Mouse (Mus musculus) granulocyte monocyte progenitor cell, adult 5-6 weeks (primary cell): ENCODE measurements around the gene Kif24. TPM values are rescaled to one million over a fixed set of nuclear protein-coding genes. Genes with fewer than 3 reads are reported as not detected.
A peak's percentile ranks its signal among the peaks of the same experiment; 100 is the strongest.

Source experiments
- ATAC-seq: replicated peaks from 2 replicates; pipeline ENCODE4 v1.8.0; 2016; ENCODE audit warnings: mild to moderate bottlenecking, moderate TSS enrichment, inconsistent platforms; ENCODE audit not compliant: poor library complexity, severe bottlenecking
- total RNA-seq, 2 experiments: library from RNA; stranded (forward) in 1 of 2; stranded (reverse) in 1 of 2; fragments of 200-712, 200-1000 nt in 1 of 2; fragments of >200 nt in 1 of 2; fragmentation: Nextera tagmentation in 1 of 2; gene quantifications; 2 replicates each; pipeline ENCODE4 v1.2.3; 2014 to 2017

Gene Kif24
- total RNA-seq, 2 experiments from 2014 or later, result 15.4 to 35.0 TPM

- ATAC-seq, result no peak
Measured at GRCm38 (mm10) chr4:41357154-41357553, 107.5 kb downstream of the Kif24 start.

DNA sequence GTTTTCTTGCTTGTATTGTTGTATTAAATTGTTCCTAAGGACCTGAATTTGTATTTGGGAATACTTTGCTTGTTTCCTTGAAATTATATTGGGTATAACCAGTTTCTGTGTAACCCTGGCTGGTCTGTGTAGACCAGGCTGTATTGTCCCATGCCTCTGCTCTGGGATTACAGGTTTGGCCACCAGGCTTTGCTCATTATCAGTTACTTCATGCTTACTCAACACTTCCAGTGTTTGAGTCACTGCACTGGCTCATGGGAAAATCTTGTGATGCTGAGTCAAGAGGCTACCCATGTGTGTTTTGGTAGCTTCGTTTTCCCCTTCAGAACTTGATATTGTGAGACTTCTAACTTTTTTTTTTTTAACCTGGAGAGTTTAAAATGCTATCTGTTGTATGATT is 111.4 kb downstream of the Kif24 start:
- peak; percentile 28; the same call in 1 of the 2 replicates for ATAC-seq

DNA sequence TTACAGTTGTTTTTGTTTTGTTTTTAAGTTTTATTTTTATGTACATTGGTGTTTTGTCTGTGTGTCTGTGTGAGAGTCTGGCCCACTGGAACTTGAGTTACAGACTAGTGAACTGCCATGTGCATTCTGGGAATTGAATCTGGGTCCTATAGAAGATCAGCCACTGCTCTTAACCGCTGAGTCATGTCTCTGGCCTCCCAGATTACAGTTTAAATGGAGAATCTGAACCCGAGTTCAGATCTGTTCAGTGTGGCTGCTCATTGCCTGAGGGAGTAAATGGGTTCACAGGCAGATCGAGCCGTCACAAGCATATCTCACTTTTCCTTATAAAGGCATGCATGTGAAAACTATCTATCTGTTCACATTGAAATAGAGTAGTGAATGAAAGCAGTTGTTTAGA is 111.9 kb downstream of the Kif24 start:
- ATAC-seq, result no peak

DNA sequence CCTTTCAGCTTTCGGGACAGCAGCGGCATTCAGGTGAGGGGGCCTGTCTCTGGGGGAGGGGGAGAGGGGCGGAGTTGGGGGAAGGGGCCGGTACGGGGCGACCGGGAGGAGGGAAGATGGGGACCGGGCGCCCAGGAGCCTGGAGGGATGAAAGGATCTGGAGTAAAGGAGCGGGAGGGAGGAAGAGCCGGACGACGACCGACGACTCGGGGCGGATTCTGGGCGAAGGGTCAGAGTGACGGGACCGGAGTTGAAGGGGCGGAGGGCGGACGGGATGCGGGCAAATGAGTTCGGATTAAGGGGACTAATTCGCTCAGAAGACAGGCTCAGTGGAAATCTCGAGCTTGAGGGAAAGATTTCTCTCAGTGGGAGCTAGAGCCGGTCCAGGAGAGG is 115.5 kb downstream of the Kif24 start:
- no peak; the same call in 1 of the 2 replicates for ATAC-seq

- ATAC-seq, result peak; percentile 94
Measured at GRCm38 (mm10) chr4:41348584-41349198, 116.0 kb downstream of the Kif24 start, which contains the start of gene Ubap1. Gene Ubap1, plus strand, starts transcription at chr4:41348996.

DNA sequence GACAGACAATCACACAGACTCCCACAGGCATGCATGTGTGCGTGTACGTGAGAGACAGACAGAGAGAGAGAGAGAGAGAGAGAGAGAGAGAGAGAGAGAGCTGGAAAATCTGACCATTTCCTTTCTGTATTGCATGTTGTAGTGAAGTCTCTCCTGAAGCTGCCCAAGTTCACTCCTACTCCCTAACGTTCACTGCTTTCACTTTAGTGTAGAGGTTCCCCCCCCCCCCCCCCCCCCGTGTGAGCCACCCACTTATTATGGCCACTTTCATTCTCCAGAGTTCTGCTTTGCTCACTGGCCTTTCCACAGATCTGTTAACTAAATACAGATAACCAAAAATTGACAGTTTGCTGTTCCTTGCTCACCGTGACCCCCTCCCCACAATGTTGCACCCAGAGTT is 116.8 kb downstream of the Kif24 start:
- ATAC-seq, result peak; percentile 35

- ATAC-seq, result no peak
Measured at GRCm38 (mm10) chr4:41346011-41346410, 118.7 kb downstream of the Kif24 start.

DNA sequence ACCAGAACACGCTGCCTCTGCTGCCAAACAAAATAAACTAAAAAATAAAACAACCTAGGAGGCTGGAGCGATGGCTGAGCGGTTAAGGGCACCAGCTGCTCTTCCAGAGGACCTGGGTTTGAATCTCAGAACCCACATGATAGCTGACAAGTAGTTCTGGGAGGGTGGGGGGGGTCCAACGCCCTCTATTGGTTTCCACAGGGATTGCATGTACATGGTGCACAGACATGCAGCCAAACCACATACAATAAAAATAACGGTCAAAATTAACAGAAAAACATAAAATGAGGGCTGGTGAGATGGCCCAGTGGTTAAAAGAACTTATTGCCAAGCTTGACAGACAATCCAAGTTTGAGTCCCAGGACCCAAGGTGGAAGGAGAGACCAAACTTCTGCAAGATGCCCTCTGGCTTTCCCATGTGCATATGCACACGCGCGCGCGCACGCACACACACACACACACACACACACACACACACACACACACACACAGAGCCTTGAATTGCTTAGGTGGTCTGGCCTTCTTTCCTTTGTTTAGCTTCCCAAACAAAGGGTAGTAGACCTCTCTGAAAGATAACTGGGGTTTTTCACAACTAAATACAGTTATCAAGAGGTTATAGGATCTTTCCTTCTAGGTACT is 123.7 kb downstream of the Kif24 start:
- ATAC-seq, result no peak

Other genes starting within 250 kb of the Kif24 start
- 51.8 and 75.7 TPM in 2 replicates for gene Ubap2, start 189.7 kb downstream of the Kif24 start, total RNA-seq (2014; fragmentation: Nextera tagmentation)
- gene Ubap2, start 189.7 kb downstream of the Kif24 start, total RNA-seq (2017), result 19.8 and 28.6 TPM in 2 replicates
- 41.1 and 47.0 TPM in 2 replicates for gene Dcaf12, start 150.0 kb downstream of the Kif24 start, total RNA-seq (2014; fragmentation: Nextera tagmentation)
- gene Dcaf12, start 150.0 kb downstream of the Kif24 start, total RNA-seq (2017), result 29.1 and 30.0 TPM in 2 replicates
- gene Ubap1, start 115.9 kb downstream of the Kif24 start, total RNA-seq (2014; fragmentation: Nextera tagmentation), result 16.7 and 35.6 TPM in 2 replicates
- 20.5 and 28.2 TPM in 2 replicates for gene Ubap1, start 115.9 kb downstream of the Kif24 start, total RNA-seq (2017)
- gene Nudt2, start 264 bp upstream of the Kif24 start, total RNA-seq (2014; fragmentation: Nextera tagmentation), result 12.3 and 72.3 TPM in 2 replicates
- gene Nudt2, start 264 bp upstream of the Kif24 start, total RNA-seq (2017), result 15.1 and 26.5 TPM in 2 replicates
- gene AI464131, start 38.2 kb upstream of the Kif24 start, total RNA-seq (2014; fragmentation: Nextera tagmentation), result not detected in 2 replicates
- gene AI464131, start 38.2 kb upstream of the Kif24 start, total RNA-seq (2017), result not detected in 2 replicates
- 1.9 TPM in 1 of 2 replicates, not detected in the other for gene 1110017D15Rik, start 52.4 kb upstream of the Kif24 start, total RNA-seq (2014; fragmentation: Nextera tagmentation)
- gene 1110017D15Rik, start 52.4 kb upstream of the Kif24 start, total RNA-seq (2017), result not detected in 2 replicates
- gene Fam219a, start 104.7 kb upstream of the Kif24 start, total RNA-seq (2014; fragmentation: Nextera tagmentation), result 2.6 and 3.2 TPM in 2 replicates
- 0.26 and 1.9 TPM in 2 replicates for gene Fam219a, start 104.7 kb upstream of the Kif24 start, total RNA-seq (2017)
- not detected in 2 replicates for gene Dnaic1, start 104.9 kb upstream of the Kif24 start, total RNA-seq (2014; fragmentation: Nextera tagmentation)
- gene Dnaic1, start 104.9 kb upstream of the Kif24 start, total RNA-seq (2017), result not detected in 2 replicates
- not detected in 2 replicates for gene Enho, start 175.4 kb upstream of the Kif24 start, total RNA-seq (2014; fragmentation: Nextera tagmentation)
- not detected in 2 replicates for gene Enho, start 175.4 kb upstream of the Kif24 start, total RNA-seq (2017)
- not detected in 2 replicates for gene Cntfr, start 232.2 kb upstream of the Kif24 start, total RNA-seq (2014; fragmentation: Nextera tagmentation)
- not detected in 2 replicates for gene Cntfr, start 232.2 kb upstream of the Kif24 start, total RNA-seq (2017)
- 66.9 and 71.4 TPM in 2 replicates for gene Il11ra1, start 235.1 kb upstream of the Kif24 start, total RNA-seq (2014; fragmentation: Nextera tagmentation)
- gene Il11ra1, start 235.1 kb upstream of the Kif24 start, total RNA-seq (2017), result 102 and 103 TPM in 2 replicates
- gene Rpp25l, start 248.6 kb upstream of the Kif24 start, total RNA-seq (2014; fragmentation: Nextera tagmentation), result 23.0 and 45.3 TPM in 2 replicates
- 15.0 and 20.1 TPM in 2 replicates for gene Rpp25l, start 248.6 kb upstream of the Kif24 start, total RNA-seq (2017)